Mouse (Mus musculus) olfactory bulb, adult 2 months (tissue): Measurements from ENCODE around the gene Rnf214.

Experiments
- CTCF ChIP-seq: fragments of 200-500 bp; IDR thresholded peaks from 2 replicates; pipeline ENCODE4 v1.5.1; 2012; ENCODE audit warnings: low read depth, mild to moderate bottlenecking, low read length, moderate library complexity; ENCODE audit not compliant: insufficient read depth
- POLR2A ChIP-seq: fragments of 200-500 bp; IDR thresholded peaks from 2 replicates; pipeline ENCODE4 v1.6.1; 2012; ENCODE audit warnings: mild to moderate bottlenecking, low read depth, low read length, moderate library complexity; ENCODE audit not compliant: insufficient read depth

- TF ChIP-seq CTCF (no peak), POLR2A (no peak)
Observed at GRCm38 (mm10) chr9:45839982-45840300, 66.8 kb downstream of the Rnf214 start.
